Mouse (Mus musculus) gastrocnemius, adult 2 months (tissue): ENCODE results near the gene Mat1a. TPM values are rescaled to one million over a fixed set of nuclear protein-coding genes. Genes with fewer than 3 reads are reported as not detected.

Experiments
- DNase-seq: peaks from one replicate; pipeline ENCODE4 v3.0.0; 2022
- H3K27ac ChIP-seq: fragments of 200-600 bp; 2 replicates; pipeline ENCODE4 v1.8.1; 2022; ENCODE audit warnings: mild to moderate bottlenecking
- H3K4me3 ChIP-seq: fragments of 200-600 bp; 2 replicates; pipeline ENCODE4 v1.8.1; 2022; ENCODE audit warnings: mild to moderate bottlenecking, moderate library complexity
- CTCF ChIP-seq: fragments of 200-600 bp; IDR thresholded peaks from 2 replicates; pipeline ENCODE4 v1.8.1; 2022; ENCODE audit warnings: antibody characterized with exemption, mild to moderate bottlenecking, moderate library complexity
- intact Hi-C: fragments of 180-260 bp; cut with DNase I; formaldehyde crosslinking; loops from one replicate; pipeline ENCODE4 v1.15.1; 2025
- total RNA-seq, 2 experiments: library from RNA; stranded (reverse); gene quantifications; 2 replicates each; pipeline ENCODE4 v1.2.3; 2021

The Mat1a gene
- total RNA-seq, 2 experiments from 2014 or later, result not detected

- no peak for TF ChIP-seq CTCF
Observed at GRCm38 (mm10) chr14:41151220-41151898, 46.5 kb downstream of the Mat1a start, which contains the start of gene Mbl1. Gene Mbl1 (plus strand): TSS chr14:41151458.

DNA sequence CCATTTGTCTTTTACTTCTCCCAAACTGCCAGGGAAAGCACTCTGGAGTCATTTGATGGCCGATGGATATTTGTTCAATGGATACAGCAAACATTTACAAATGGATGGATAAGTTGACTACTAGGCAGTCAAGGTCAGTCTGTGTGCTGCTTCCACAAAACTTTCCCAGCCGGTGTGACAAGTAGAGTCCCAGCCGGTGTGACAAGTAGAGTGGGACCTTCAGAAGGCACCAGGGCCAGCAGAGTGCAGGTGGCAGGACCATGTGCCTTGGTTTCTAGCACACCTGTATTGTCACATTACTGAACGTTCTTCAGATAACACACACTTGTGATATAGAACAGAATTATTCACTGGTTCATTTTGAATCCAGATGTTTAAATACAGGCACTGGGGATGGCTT, 55.2 kb downstream of the Mat1a start:
- DNase-seq, result no peak
- H3K4me3 ChIP-seq, result no peak overlapping the region
- no peak overlapping the region for H3K27ac ChIP-seq
- intact Hi-C loops, result no loop called here
- no peak for TF ChIP-seq CTCF

More at GRCm38 (mm10) chr14:41151220-41151898, 46.5 kb downstream of the Mat1a start, which contains the start of gene Mbl1:
- H3K4me3 ChIP-seq, result no peak within 1 kb of the TSS
- no peak for DNase-seq
- no peak within 1 kb of the TSS for H3K27ac ChIP-seq
- intact Hi-C loops, result no loop called here

DNA sequence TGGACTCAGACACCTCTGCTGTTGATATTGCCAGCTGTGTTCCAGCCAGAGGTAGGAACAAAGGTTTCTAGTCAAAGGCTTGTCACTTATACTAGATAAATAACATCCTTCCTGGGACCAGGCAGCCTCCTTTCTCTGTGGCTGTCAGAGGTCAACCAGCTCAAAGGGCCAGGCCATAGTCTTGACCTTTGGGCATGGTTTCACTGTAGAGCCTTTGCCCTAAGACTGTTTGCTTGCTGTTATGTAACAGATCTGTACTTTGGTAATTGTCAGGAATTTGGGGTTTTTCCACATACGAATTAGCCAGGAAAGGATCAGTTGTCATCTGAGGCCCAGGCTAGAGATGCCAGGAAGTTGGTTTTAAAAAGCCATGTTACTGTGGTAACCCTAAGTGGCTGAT, 55.9 kb downstream of the Mat1a start:
- Histone ChIP-seq H3K27ac (no peak overlapping the region), H3K4me3 (no peak overlapping the region)
- intact Hi-C loops, result no loop called here
- TF ChIP-seq CTCF, result no peak
- no peak for DNase-seq

DNA sequence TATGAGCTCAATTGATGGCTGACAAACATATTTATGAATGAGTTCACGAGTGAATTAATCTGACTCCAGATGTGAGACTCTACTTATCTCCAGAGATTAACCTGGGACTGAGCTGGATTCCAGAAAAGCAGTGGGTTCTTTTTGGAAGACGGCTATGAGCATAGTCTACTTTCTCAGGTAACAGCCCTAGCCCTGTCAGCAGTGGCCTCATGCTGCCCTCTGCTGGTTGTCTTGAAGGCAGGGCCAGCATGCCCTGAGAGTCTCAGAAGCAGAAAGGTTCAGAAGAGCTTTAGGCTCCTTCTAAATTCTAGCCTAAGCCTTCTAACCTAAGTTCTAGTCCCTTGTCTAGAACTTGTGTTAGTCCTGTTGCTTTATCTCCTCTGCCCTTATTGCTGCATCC, 57.8 kb downstream of the Mat1a start:
- DNase-seq, result peak; percentile 23
- intact Hi-C loops, result no loop called here
- no peak overlapping the region for H3K27ac ChIP-seq
- peak; percentile 58 for TF ChIP-seq CTCF
- no peak overlapping the region for H3K4me3 ChIP-seq

GRCm38 (mm10) chr14:41167278-41167677, 62.4 kb downstream of the Mat1a start:
- no peak for TF ChIP-seq CTCF
- intact Hi-C loops, result no loop called here
- Histone ChIP-seq H3K4me3 (no peak overlapping the region), H3K27ac (no peak overlapping the region)
- no peak for DNase-seq

- Histone ChIP-seq H3K27ac (no peak overlapping the region), H3K4me3 (no peak overlapping the region)
- intact Hi-C loops, result no loop called here
- TF ChIP-seq CTCF, result no peak
- no peak for DNase-seq
Observed at GRCm38 (mm10) chr14:41168567-41168966, 63.7 kb downstream of the Mat1a start.

DNA sequence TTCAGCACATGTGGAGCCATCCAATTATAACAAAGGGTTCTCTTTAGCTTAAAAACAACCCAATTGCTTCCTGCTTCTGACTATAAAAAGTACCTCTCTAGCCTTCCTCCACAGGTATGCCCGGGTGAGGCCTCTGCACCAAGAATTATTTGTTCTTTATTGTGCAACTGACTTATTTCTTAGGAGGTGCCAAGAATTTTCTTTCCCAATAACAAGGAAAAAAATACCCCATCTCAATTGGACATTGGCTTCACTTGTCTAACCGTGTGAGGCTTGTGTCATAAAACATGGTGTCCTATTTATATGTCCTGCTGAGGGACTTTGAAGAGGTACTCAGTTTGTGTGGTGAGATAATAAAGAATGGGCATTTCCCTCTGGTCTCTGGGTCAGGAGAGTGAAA, 65.7 kb downstream of the Mat1a start:
- H3K27ac ChIP-seq, result no peak overlapping the region
- no peak for DNase-seq
- no peak overlapping the region for H3K4me3 ChIP-seq
- TF ChIP-seq CTCF, result no peak
- intact Hi-C loops, result no loop called here

Other genes with a start within 250 kb of the Mat1a start
- gene Sh2d4b, start 211.8 kb upstream of the Mat1a start, total RNA-seq, result under 1 TPM; 0.20 to 0.41 TPM
- gene Tspan14, start 138.2 kb upstream of the Mat1a start, total RNA-seq, result 10 to 100 TPM; 11.0 to 16.8 TPM
- gene Fam213a, start 91.2 kb upstream of the Mat1a start, total RNA-seq, result 10 to 100 TPM; 21.9 to 28.6 TPM
- gene Dydc2, start 35.8 kb upstream of the Mat1a start, total RNA-seq, result not detected
- gene Dydc1, start 32.1 kb upstream of the Mat1a start, total RNA-seq, result not detected
- gene Sftpa1, start 26.7 kb downstream of the Mat1a start, total RNA-seq, result not detected
- not detected for gene Mbl1, start 46.4 kb downstream of the Mat1a start, total RNA-seq
- not detected for gene Sftpd, start 80.1 kb downstream of the Mat1a start, total RNA-seq
- not detected for gene Gm2832, start 173.8 kb downstream of the Mat1a start, total RNA-seq
- gene Gm5798, start 243.6 kb downstream of the Mat1a start, total RNA-seq, result not detected